Mouse (Mus musculus) heart, embryonic 10.5 days (tissue): ENCODE data around the gene Meiob. TPM values are rescaled to one million over a fixed set of nuclear protein-coding genes. Genes with fewer than 3 reads are reported as not detected.
A peak's percentile ranks its signal among the peaks of the same experiment; 100 is the strongest.

Experiments
- DNase-seq: peaks from one replicate; pipeline ENCODE4 v3.0.0-alpha.2; 2017; ENCODE audit warnings: low spot score
- H3K27ac ChIP-seq: fragments of 300-500 bp; sonication (generic); 2 replicates; pipeline ENCODE4 v1.5.1; 2016; ENCODE audit warnings: mild to moderate bottlenecking
- H3K27me3 ChIP-seq: fragments of 300-500 bp; sonication (generic); 2 replicates; pipeline ENCODE4 v1.6.1; 2016; ENCODE audit warnings: mild to moderate bottlenecking; ENCODE audit not compliant: poor library complexity, insufficient read depth, severe bottlenecking
- H3K36me3 ChIP-seq: fragments of 300-500 bp; sonication (generic); 2 replicates; pipeline ENCODE4 v1.6.1; 2016; ENCODE audit warnings: mild to moderate bottlenecking, moderate library complexity
- H3K4me1 ChIP-seq: fragments of 300-500 bp; sonication (generic); 2 replicates; pipeline ENCODE4 v1.6.1; 2016; ENCODE audit warnings: mild to moderate bottlenecking
- H3K4me3 ChIP-seq: fragments of 300-500 bp; sonication (generic); 2 replicates; pipeline ENCODE4 v1.5.1; 2016; ENCODE audit warnings: mild to moderate bottlenecking, moderate library complexity
- H3K9me3 ChIP-seq: fragments of 300-500 bp; sonication (generic); 2 replicates; pipeline ENCODE4 v1.6.1; 2016; ENCODE audit warnings: mild to moderate bottlenecking, moderate library complexity
- WGBS: fragments of 180-500 bp; shearing (Covaris S2); methylation state at CpG from one replicate; pipeline ENCODE4 v1.1.7; 2016; 5-methylcytosine and 5-hydroxymethylcytosine counted together
- polyA plus RNA-seq: library from polyadenylated mRNA; unstranded; fragments of >200 nt; fragmentation: Nextera tagmentation; extraction: Ambion mirVana; gene quantifications from 2 replicates; pipeline ENCODE4 v1.2.1, GENCODE M21; 2016

Meiob gene
- not detected in 2 replicates for polyA plus RNA-seq

DNA sequence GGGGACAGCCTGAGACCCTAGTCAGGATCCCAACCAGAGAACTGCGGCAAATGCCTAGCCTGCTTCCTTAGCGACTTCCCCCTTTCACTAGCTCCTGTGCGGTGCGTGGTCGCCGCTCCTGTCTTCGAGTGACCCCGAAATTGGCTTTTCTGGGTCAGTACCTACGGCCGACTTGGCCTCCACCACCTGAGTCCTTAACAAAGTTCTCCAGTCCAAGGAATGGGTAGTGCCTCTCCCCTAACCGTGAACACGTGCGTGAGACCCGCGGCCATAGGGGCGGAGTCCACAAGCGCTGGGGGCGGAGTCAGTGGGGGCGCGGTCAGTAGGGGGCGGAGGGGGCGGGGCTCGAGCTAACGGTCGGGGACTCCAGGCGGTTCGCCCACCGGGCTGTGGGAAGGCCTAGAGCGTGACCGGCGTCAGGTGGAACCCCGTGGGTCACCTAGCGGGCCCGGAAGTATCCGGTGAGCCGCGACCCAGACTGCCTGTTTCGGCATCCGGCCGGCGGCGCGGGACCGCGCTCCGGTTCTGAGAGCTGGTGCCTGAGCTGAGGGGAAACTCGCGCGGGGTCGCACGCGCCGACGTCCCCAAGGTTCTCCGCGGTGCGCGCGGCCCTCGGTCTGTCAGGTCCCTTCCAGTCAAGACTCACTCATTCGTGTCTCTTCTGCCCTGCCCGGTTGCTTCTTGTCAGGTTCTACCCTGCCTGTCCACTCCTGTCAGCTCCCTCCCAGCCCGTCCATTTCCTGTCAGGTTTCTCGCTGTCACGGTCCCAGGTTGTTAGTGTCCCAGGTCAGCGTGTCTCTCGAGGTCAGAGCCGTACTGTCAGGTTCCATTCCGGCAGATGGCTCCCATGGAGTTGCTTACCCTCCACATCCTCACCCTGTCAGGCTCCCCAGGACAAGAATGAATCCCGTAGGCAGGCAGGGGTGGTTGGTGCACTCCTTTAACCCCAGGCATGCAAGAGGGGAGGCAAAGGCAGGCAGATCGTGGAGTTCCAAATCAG lies at the start of gene Meiob:
TSS of gene Meiob (plus strand) at position 338 of the 1,000 bp plus-strand sequence.
- Histone ChIP-seq H3K4me1 (peaks cover 10% of the 10 kb centered on the region), H3K27ac (peak within 1 kb of the TSS; percentile 76), H3K27me3 (peaks cover 45% of the 10 kb centered on the region), H3K9me3 (no peaks in the 10 kb centered on the region), H3K4me3 (peak within 1 kb of the TSS; percentile 77), H3K36me3 (no peaks in the 10 kb centered on the region)
- peak; percentile 91 for DNase-seq
- under 1% methylated on average over 71 of the region's 71 CpGs for WGBS

- Histone ChIP-seq H3K9me3 (no peaks in the 10 kb centered on the region), H3K36me3 (no peaks in the 10 kb centered on the region), H3K27ac (no peak overlapping the region), H3K4me3 (no peak overlapping the region), H3K4me1 (peaks cover 28% of the 10 kb centered on the region), H3K27me3 (peaks cover 58% of the 10 kb centered on the region)
- DNase-seq = no peak
- 70% methylated on average over 1 of the region's 1 CpGs for WGBS
Observed at GRCm38 (mm10) chr17:24757394-24757793, 46.7 kb upstream of the Meiob start.

DNA sequence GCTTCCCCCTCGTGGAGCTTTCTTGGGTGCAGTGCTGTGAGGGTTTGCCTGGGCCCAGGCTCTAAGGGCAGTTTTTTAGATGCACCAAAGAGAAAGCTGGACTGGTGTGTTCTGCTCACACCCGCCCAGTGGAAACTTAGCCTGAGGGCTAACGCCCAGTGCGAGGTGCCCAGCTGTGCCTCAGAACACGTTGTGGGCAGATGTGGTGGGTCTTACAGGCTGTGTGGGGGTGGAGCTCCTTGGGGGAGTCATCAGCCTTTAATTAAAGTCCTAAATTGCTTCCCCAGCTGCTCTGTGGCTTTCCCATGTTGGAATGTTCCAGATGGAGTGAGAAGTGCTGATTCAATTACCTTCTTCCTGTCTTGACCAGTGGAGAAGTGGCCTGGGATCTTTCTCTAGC lies 43.0 kb upstream of the Meiob start:
- Histone ChIP-seq H3K9me3 (no peaks in the 10 kb centered on the region), H3K27ac (no peak overlapping the region), H3K27me3 (peaks cover 20% of the 10 kb centered on the region), H3K4me3 (no peak overlapping the region), H3K36me3 (no peaks in the 10 kb centered on the region), H3K4me1 (peaks cover 39% of the 10 kb centered on the region)
- 54% methylated on average over 5 of the region's 5 CpGs for WGBS
- no peak for DNase-seq

DNA sequence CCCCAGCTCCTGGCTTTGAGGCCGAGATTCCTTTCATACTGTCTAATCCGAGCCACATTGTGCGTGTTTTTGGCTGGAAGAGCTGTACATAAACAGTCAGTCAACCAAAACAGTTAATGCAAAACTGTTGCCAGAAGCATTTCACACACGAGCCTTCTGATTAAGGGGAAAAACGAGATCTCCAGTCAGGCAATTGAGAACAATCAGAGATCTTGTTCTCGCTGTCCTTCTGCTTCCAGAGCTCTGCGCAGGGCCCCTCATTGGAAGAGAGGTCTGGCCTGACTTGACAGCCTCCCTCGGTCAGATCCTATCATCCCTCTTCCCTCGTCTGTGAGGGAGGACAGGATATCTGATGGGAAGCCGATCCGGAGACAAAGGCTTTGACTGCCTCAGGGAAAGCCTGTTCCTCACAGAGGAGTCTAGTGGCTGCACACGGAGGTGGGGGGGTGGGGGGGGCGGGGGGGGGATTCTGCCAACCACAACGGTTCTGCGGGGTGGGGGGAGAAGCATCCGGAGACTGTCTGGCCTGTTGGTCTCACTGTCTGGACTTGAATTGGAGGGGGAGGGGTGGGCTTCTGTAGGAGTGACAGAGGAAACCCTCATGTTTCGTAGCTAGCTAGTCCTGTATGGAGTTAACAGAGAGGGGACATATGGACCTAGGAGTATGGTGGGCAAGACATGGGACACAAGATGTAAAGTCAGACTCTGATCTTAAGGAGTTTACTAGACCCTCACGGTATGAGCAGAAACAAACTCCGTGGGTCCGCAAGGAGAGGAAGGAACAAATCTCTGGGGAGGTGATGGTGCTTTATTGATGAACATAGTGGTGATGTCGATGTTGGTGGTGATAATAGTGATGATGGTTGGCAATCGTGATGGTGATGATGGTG lies 38.8 kb upstream of the Meiob start:
- Histone ChIP-seq H3K4me1 (peaks cover 44% of the 10 kb centered on the region), H3K9me3 (no peaks in the 10 kb centered on the region), H3K36me3 (no peaks in the 10 kb centered on the region), H3K4me3 (peak overlapping the region; percentile 22; the same call in 1 of the 2 replicates), H3K27me3 (peaks cover 13% of the 10 kb centered on the region; the same call in 1 of the 2 replicates), H3K27ac (peak overlapping the region; percentile 47)
- DNase-seq = no peak
- WGBS = 38% methylated on average over 21 of the region's 22 CpGs

- no peak overlapping the region for H3K4me3 ChIP-seq
- WGBS = 17% methylated on average over 12 of the region's 12 CpGs
- DNase-seq = no peak
- no peaks in the 10 kb centered on the region for H3K36me3 ChIP-seq
- peaks cover 40% of the 10 kb centered on the region for H3K4me1 ChIP-seq
- H3K27ac ChIP-seq = peak overlapping the region; percentile 52; the same call in 1 of the 2 replicates
- H3K9me3 ChIP-seq = no peaks in the 10 kb centered on the region
- peaks cover 13% of the 10 kb centered on the region; the same call in 1 of the 2 replicates for H3K27me3 ChIP-seq
Observed at GRCm38 (mm10) chr17:24766266-24766875, 37.7 kb upstream of the Meiob start.

DNA sequence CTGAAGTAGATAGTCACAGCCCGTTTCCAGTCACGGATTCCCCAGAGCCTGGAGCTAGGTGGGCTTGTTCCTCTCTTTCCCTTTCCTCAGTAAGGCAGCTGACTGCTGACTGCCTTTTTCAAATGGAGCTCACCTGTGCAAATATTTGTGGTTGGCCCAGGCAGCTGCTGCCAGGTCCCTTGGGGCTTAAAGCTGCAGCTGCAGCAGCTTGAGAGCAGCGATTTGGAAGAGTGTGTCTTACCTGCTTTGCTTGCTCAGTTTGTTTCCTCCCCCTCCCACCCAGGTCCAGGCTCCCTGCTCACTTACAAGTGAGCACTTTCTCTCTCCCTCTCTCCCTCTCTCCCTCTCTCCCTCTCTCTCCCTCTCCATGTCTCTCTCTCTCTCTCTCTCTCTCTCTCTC lies 34.9 kb upstream of the Meiob start:
- no peaks in the 10 kb centered on the region for H3K36me3 ChIP-seq
- 41% methylated on average over 3 of the region's 3 CpGs for WGBS
- H3K4me1 ChIP-seq = peaks cover 22% of the 10 kb centered on the region
- no peak overlapping the region for H3K27ac ChIP-seq
- DNase-seq = no peak
- H3K4me3 ChIP-seq = no peak overlapping the region
- no peaks in the 10 kb centered on the region for H3K9me3 ChIP-seq
- peaks cover 13% of the 10 kb centered on the region; the same call in 1 of the 2 replicates for H3K27me3 ChIP-seq

- H3K36me3 ChIP-seq = no peaks in the 10 kb centered on the region
- no peak overlapping the region for H3K4me3 ChIP-seq
- no peak overlapping the region for H3K27ac ChIP-seq
- no peak for DNase-seq
- no peaks in the 10 kb centered on the region for H3K4me1 ChIP-seq
- peaks cover 9% of the 10 kb centered on the region; the same call in 1 of the 2 replicates for H3K27me3 ChIP-seq
- no peaks in the 10 kb centered on the region for H3K9me3 ChIP-seq
- WGBS = 77% methylated on average over 5 of the region's 5 CpGs
Observed at GRCm38 (mm10) chr17:24773241-24773640, 30.8 kb upstream of the Meiob start.

DNA sequence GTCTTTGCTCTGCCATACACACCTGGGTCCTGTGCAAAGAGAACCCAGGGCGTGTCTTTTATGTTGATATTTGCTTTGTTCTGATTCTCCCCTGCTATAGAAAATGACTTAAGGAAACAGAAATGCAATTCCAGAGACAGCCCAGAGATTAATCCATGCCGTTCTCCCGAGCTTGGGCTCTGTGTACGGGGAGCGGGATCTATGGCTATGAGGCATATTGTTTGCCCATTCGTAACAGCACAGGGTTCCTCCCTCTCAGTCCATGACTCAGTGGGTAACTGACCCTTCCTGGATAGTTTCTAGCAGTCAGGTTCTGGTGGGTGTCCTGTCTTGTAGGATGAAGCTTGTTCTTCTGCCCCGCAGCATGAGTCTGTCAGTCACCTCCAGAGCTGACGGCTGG lies 28.9 kb upstream of the Meiob start:
- Histone ChIP-seq H3K27me3 (no peaks in the 10 kb centered on the region; the same call in 1 of the 2 replicates), H3K4me3 (no peak overlapping the region), H3K4me1 (no peaks in the 10 kb centered on the region), H3K27ac (no peak overlapping the region), H3K36me3 (no peaks in the 10 kb centered on the region), H3K9me3 (no peaks in the 10 kb centered on the region)
- 82% methylated on average over 8 of the region's 8 CpGs for WGBS
- no peak for DNase-seq

DNA sequence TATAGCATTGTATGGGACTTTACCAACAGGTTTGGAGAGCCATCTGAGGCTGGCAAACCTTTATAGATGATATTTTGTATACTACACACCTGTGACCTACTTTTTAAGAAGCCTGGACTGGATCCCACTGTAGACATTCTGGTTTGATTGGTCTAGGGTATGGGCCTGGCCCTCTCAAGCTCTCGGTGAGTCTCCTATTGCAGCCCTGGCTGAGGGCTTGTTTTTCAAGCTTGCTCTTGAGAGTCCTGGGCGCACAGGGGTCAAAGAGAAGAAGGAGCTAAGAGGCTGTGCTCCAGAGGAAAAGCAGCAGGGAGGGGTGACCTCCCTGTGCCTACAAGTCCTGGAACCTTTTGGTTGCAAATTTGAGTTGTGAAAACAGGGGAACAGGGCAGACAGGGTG lies 27.0 kb upstream of the Meiob start:
- no peak for DNase-seq
- no peaks in the 10 kb centered on the region for H3K4me1 ChIP-seq
- H3K4me3 ChIP-seq = no peak overlapping the region
- H3K27me3 ChIP-seq = no peaks in the 10 kb centered on the region; the same call in 1 of the 2 replicates
- no peaks in the 10 kb centered on the region for H3K9me3 ChIP-seq
- no peak overlapping the region for H3K27ac ChIP-seq
- H3K36me3 ChIP-seq = no peaks in the 10 kb centered on the region
- 68% methylated on average over 2 of the region's 2 CpGs for WGBS

DNA sequence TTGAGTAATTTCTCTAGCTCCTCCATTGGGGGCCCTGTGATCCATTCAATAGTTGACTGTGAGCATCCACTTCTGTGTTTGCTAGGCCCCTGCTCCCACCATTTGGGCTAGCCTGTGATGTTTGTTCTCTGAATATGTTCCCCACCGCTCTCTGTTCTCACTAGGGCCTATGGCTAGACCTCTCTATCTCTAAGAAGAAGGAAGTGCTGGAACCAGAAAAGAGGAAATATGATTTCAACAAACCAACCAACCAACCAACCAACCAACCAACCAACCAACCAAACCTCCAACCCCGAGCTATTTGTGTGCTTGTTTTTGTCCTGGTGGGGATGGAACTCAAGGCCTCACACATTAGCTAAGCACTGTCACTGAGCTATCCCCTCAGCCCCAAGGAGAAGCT lies 23.3 kb upstream of the Meiob start:
- H3K27me3 ChIP-seq = no peaks in the 10 kb centered on the region
- H3K4me3 ChIP-seq = no peak overlapping the region
- H3K36me3 ChIP-seq = no peaks in the 10 kb centered on the region
- no peak for DNase-seq
- WGBS = 83% methylated on average over 2 of the region's 2 CpGs
- no peaks in the 10 kb centered on the region for H3K4me1 ChIP-seq
- H3K9me3 ChIP-seq = no peaks in the 10 kb centered on the region
- no peak overlapping the region for H3K27ac ChIP-seq

GRCm38 (mm10) chr17:24792190-24792589 lies 11.9 kb upstream of the Meiob start:
- H3K27ac ChIP-seq = no peak overlapping the region
- no peaks in the 10 kb centered on the region for H3K9me3 ChIP-seq
- H3K4me3 ChIP-seq = no peak overlapping the region
- DNase-seq = peak; percentile 70
- WGBS = 67% methylated on average over 8 of the region's 8 CpGs
- H3K4me1 ChIP-seq = no peaks in the 10 kb centered on the region
- no peaks in the 10 kb centered on the region for H3K36me3 ChIP-seq
- H3K27me3 ChIP-seq = no peaks in the 10 kb centered on the region

DNA sequence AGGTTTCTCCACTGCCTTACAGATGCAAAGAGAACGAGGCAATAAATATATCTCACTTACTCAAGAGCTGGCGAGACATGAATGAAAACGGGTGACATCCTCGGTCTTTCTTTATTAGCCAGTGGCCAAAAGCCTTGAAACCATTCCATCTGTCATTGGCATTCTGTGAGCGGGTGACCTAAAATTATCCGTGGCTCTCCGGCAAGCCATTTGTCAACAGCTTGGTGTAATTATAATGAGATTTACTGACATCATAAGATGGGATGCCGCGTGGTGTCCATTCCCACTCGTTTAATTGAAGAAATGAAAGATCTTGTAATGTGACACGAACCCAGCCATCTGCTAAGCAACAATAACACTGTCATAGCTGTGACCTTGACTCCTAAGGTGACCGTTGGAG lies 9.3 kb upstream of the Meiob start:
- Histone ChIP-seq H3K4me3 (no peak overlapping the region), H3K27me3 (no peaks in the 10 kb centered on the region), H3K36me3 (no peaks in the 10 kb centered on the region), H3K4me1 (peaks cover 8% of the 10 kb centered on the region; the same call in 1 of the 2 replicates), H3K9me3 (no peaks in the 10 kb centered on the region), H3K27ac (no peak overlapping the region)
- DNase-seq = peak; percentile 45
- WGBS = 75% methylated on average over 12 of the region's 12 CpGs
